Mouse (Mus musculus) intestine, postnatal 0 days (tissue): ENCODE measurements around the gene Wfdc21. TPM values are rescaled to one million over a fixed set of nuclear protein-coding genes. Genes with fewer than 3 reads are reported as not detected.

ENCODE experiments used
- ATAC-seq: fragments of 200-750 bp; cut with Nextera tagmentation; 2 replicates; pipeline ENCODE4 v1.8.0; 2017; ENCODE audit warnings: mild to moderate bottlenecking, moderate TSS enrichment, moderate library complexity
- H3K27ac ChIP-seq: fragments of 300-500 bp; sonication (generic); 2 replicates; pipeline ENCODE4 v1.5.1; 2014; ENCODE audit warnings: mild to moderate bottlenecking, low read depth, low read length, moderate library complexity
- H3K27me3 ChIP-seq: fragments of 300-500 bp; sonication (generic); replicated peaks from 2 replicates; pipeline ENCODE4 v1.6.1; 2014; ENCODE audit warnings: low read length, mixed read lengths; ENCODE audit not compliant: control insufficient read depth, insufficient read depth
- H3K36me3 ChIP-seq: fragments of 300-500 bp; sonication (generic); 2 replicates; pipeline ENCODE4 v1.6.1; 2014; ENCODE audit warnings: mild to moderate bottlenecking, moderate library complexity; ENCODE audit not compliant: control insufficient read depth, insufficient read depth
- H3K4me1 ChIP-seq: fragments of 300-500 bp; sonication (generic); replicated peaks from 2 replicates; pipeline ENCODE4 v1.6.1; 2014; ENCODE audit warnings: antibody characterized with exemption, low read length, mixed read lengths; ENCODE audit not compliant: control insufficient read depth, insufficient read depth
- H3K4me2 ChIP-seq: fragments of 300-500 bp; sonication (generic); replicated peaks from 2 replicates; pipeline ENCODE4 v1.6.1; 2014; ENCODE audit warnings: low read depth, mild to moderate bottlenecking, moderate library complexity
- H3K4me3 ChIP-seq: fragments of 300-500 bp; sonication (generic); 2 replicates; pipeline ENCODE4 v1.5.1; 2014; ENCODE audit warnings: low read depth, low read length
- H3K9ac ChIP-seq: fragments of 300-500 bp; sonication (generic); 2 replicates; pipeline ENCODE4 v1.6.1; 2014; ENCODE audit warnings: mild to moderate bottlenecking, low read depth, low read length
- H3K9me3 ChIP-seq: fragments of 300-500 bp; sonication (generic); 2 replicates; pipeline ENCODE4 v1.6.1; 2016; ENCODE audit warnings: mixed run types; ENCODE audit not compliant: control insufficient read depth
- CTCF ChIP-seq: sonication (generic); IDR thresholded peaks from 2 replicates; pipeline ENCODE4 v1.5.1; 2016; ENCODE audit warnings: low read depth, mild to moderate bottlenecking, control low read depth, antibody characterized with exemption, moderate library complexity
- WGBS: fragments of 180-500 bp; shearing (Covaris S2); extraction: QIAGEN DNeasy Blood & Tissue Kit; methylation state at CpG from one replicate; pipeline ENCODE4 v1.1.7; 2014; 5-methylcytosine and 5-hydroxymethylcytosine counted together
- polyA plus RNA-seq: library from polyadenylated mRNA; unstranded; fragments of >200 nt; fragmentation: Nextera tagmentation; extraction: Ambion mirVana; gene quantifications from 2 replicates; pipeline ENCODE4 v1.2.1, GENCODE M21; 2015

Wfdc21 gene
- polyA plus RNA-seq, 1 experiment from 2014 or later: not detected

DNA sequence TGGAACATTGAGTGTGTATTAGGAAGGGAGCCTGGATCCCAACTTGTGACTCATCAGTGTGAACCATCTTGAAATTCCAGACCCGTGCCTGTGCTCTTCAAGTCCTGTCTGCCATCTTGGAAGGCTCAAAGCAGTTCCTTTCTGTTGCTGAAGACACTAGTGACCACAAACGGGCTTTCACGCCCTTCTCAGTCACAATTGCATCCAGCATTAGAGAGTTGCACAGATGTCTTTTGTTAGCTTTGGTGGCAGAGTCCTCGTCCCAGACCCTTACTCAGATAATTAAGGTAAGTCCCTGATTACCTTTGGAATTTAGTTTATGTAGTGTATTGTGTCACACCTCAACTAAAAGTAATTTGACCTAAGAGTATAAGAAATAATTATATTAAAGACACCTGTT is 22.2 kb downstream of the Wfdc21 start:
- H3K27ac ChIP-seq: no peak overlapping the region
- H3K36me3 ChIP-seq: peaks cover 87% of the 10 kb centered on the region
- H3K9me3 ChIP-seq: no peaks in the 10 kb centered on the region
- H3K4me1 ChIP-seq: no peaks in the 10 kb centered on the region
- H3K4me3 ChIP-seq: no peak overlapping the region
- WGBS: 95% methylated on average over 4 of the region's 4 CpGs
- H3K27me3 ChIP-seq: no peaks in the 10 kb centered on the region
- H3K9ac ChIP-seq: no peak overlapping the region
- no peak for ATAC-seq
- H3K4me2 ChIP-seq: no peak overlapping the region
- no peak for TF ChIP-seq CTCF

DNA sequence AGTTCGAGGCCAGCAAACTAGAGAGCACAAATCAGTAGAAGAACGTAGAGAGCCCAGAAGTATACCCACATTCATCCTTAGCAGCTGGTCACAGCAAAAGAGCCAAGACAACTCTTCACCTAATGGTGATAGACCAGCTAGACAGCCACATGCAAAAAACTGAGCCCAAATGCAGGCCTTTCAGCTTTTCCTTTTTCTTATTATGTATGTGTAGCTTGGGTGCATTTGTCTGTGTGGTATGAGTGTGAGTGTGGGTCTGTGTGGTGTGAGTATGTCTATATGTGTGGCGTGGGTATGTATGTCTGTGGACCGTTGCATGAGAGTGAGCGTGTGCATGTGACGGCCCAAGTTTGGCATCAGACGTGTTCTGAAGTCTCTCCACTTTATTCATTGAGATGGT is 24.3 kb downstream of the Wfdc21 start:
- H3K4me1 ChIP-seq: no peaks in the 10 kb centered on the region
- no peak overlapping the region for H3K9ac ChIP-seq
- no peak for TF ChIP-seq CTCF
- H3K4me3 ChIP-seq: no peak overlapping the region
- WGBS: 92% methylated on average over 7 of the region's 7 CpGs
- H3K4me2 ChIP-seq: no peak overlapping the region
- no peaks in the 10 kb centered on the region for H3K27me3 ChIP-seq
- H3K27ac ChIP-seq: no peak overlapping the region
- H3K9me3 ChIP-seq: no peaks in the 10 kb centered on the region
- H3K36me3 ChIP-seq: peaks cover 87% of the 10 kb centered on the region
- no peak for ATAC-seq

GRCm38 (mm10) chr11:83772341-83772740 is 25.6 kb downstream of the Wfdc21 start:
- TF ChIP-seq CTCF: no peak

GRCm38 (mm10) chr11:83773691-83774090 is 27.0 kb downstream of the Wfdc21 start:
- 93% methylated on average over 16 of the region's 16 CpGs for WGBS
- no peak for ATAC-seq
- no peaks in the 10 kb centered on the region for H3K4me1 ChIP-seq
- H3K4me2 ChIP-seq: no peak overlapping the region
- TF ChIP-seq CTCF: no peak
- H3K36me3 ChIP-seq: peaks cover 82% of the 10 kb centered on the region
- no peak overlapping the region for H3K4me3 ChIP-seq
- no peaks in the 10 kb centered on the region for H3K9me3 ChIP-seq
- H3K27me3 ChIP-seq: no peaks in the 10 kb centered on the region
- peak overlapping the region; percentile 7; the same call in 1 of the 2 replicates for H3K27ac ChIP-seq
- no peak overlapping the region for H3K9ac ChIP-seq

More at GRCm38 (mm10) chr11:83772341-83772740, 25.6 kb downstream of the Wfdc21 start:
- Histone ChIP-seq H3K4me1 (no peaks in the 10 kb centered on the region), H3K36me3 (peaks cover 87% of the 10 kb centered on the region), H3K27me3 (no peaks in the 10 kb centered on the region), H3K9ac (no peak overlapping the region), H3K4me2 (no peak overlapping the region), H3K4me3 (no peak overlapping the region), H3K9me3 (no peaks in the 10 kb centered on the region), H3K27ac (no peak overlapping the region)
- 95% methylated on average over 6 of the region's 6 CpGs for WGBS
- ATAC-seq: no peak

DNA sequence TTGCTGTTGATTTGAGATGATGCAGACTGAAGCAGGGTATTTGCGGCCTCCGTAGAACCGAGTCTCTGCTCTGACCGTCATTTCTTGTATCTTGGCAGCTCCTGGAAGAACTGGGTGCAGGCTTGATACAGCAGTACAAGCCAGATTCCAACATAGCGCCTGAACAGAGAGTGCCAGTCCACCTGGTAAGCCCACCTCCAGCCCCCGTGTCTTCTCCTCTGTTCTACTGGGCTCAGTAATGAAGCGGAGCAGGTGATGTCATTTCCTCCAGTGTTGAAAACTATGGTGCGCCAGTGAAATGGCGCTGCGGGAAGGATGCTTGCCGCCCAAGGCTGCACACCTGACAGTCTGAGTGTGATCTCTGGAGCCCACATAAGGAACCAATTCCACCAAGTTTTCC is 27.6 kb downstream of the Wfdc21 start:
- no peak overlapping the region for H3K4me2 ChIP-seq
- no peak for ATAC-seq
- H3K27ac ChIP-seq: no peak overlapping the region
- no peak for TF ChIP-seq CTCF
- WGBS: 92% methylated on average over 11 of the region's 11 CpGs
- H3K9ac ChIP-seq: no peak overlapping the region
- H3K36me3 ChIP-seq: peaks cover 84% of the 10 kb centered on the region
- no peaks in the 10 kb centered on the region for H3K4me1 ChIP-seq
- no peaks in the 10 kb centered on the region for H3K9me3 ChIP-seq
- no peaks in the 10 kb centered on the region for H3K27me3 ChIP-seq
- no peak overlapping the region for H3K4me3 ChIP-seq

GRCm38 (mm10) chr11:83776798-83777197 is 30.1 kb downstream of the Wfdc21 start:
- H3K4me2 ChIP-seq: no peak overlapping the region
- no peaks in the 10 kb centered on the region for H3K27me3 ChIP-seq
- no peak overlapping the region for H3K4me3 ChIP-seq
- no peak for ATAC-seq
- no peak for TF ChIP-seq CTCF
- no peaks in the 10 kb centered on the region for H3K9me3 ChIP-seq
- peaks cover 88% of the 10 kb centered on the region for H3K36me3 ChIP-seq
- H3K4me1 ChIP-seq: no peaks in the 10 kb centered on the region
- no peak overlapping the region for H3K9ac ChIP-seq
- 89% methylated on average over 8 of the region's 8 CpGs for WGBS
- H3K27ac ChIP-seq: no peak overlapping the region
